Mouse (Mus musculus): ENCODE results near the gene Mall.

GRCm38 (mm10) chr2:127734889-127735288, 5.2 kb upstream of the Mall start:
- TF ChIP-seq CTCF (IDR thresholded peaks at IDR 0.05; ENCODE audit: low read depth) (no peak), EP300 (IDR thresholded peaks at IDR 0.05; ENCODE audit: low read depth) (no peak)
